Mouse (Mus musculus): ENCODE results near the gene Fam126a. TPM values are rescaled to one million over a fixed set of nuclear protein-coding genes. Genes with fewer than 3 reads are reported as not detected.

Fam126a gene
- total RNA-seq, 2 experiments from 2014 or later, result 46.6 to 58.4 TPM

Other genes with a start within 250 kb of the Fam126a start
- 64.0 and 64.3 TPM in 2 replicates for gene Pus7, start 247.0 kb downstream of the Fam126a start, total RNA-seq (2014; fragmentation: Nextera tagmentation)
- 84.8 and 88.0 TPM in 2 replicates for gene Pus7, start 247.0 kb downstream of the Fam126a start, total RNA-seq (2017)
- 60.8 and 62.7 TPM in 2 replicates for gene Rint1, start 243.0 kb downstream of the Fam126a start, total RNA-seq (2014; fragmentation: Nextera tagmentation)
- gene Rint1, start 243.0 kb downstream of the Fam126a start, total RNA-seq (2017), result 33.6 and 37.5 TPM in 2 replicates
- 98.3 and 122 TPM in 2 replicates for gene Tomm7, start 186.5 kb downstream of the Fam126a start, total RNA-seq (2014; fragmentation: Nextera tagmentation)
- gene Tomm7, start 186.5 kb downstream of the Fam126a start, total RNA-seq (2017), result 241 and 274 TPM in 2 replicates
- gene Klhl7, start 69.9 kb upstream of the Fam126a start, total RNA-seq (2014; fragmentation: Nextera tagmentation), result 11.1 and 13.7 TPM in 2 replicates
- 23.1 and 32.8 TPM in 2 replicates for gene Klhl7, start 69.9 kb upstream of the Fam126a start, total RNA-seq (2017)
- gene Nupl2, start 134.3 kb upstream of the Fam126a start, total RNA-seq (2014; fragmentation: Nextera tagmentation), result 24.4 and 29.2 TPM in 2 replicates
- 7.5 and 17.9 TPM in 2 replicates for gene Nupl2, start 134.3 kb upstream of the Fam126a start, total RNA-seq (2017)

Measured in megakaryocyte-erythroid progenitor cell, adult 5-6 weeks (primary cell).